Mouse (Mus musculus): ENCODE measurements around the gene Cbll1. TPM values are rescaled to one million over a fixed set of nuclear protein-coding genes. Genes with fewer than 3 reads are reported as not detected.
A peak's percentile ranks its signal among the peaks of the same experiment; 100 is the strongest.

The Cbll1 gene
- total RNA-seq (2021), result 10 to 100 TPM; 22.5 to 22.6 TPM

DNA sequence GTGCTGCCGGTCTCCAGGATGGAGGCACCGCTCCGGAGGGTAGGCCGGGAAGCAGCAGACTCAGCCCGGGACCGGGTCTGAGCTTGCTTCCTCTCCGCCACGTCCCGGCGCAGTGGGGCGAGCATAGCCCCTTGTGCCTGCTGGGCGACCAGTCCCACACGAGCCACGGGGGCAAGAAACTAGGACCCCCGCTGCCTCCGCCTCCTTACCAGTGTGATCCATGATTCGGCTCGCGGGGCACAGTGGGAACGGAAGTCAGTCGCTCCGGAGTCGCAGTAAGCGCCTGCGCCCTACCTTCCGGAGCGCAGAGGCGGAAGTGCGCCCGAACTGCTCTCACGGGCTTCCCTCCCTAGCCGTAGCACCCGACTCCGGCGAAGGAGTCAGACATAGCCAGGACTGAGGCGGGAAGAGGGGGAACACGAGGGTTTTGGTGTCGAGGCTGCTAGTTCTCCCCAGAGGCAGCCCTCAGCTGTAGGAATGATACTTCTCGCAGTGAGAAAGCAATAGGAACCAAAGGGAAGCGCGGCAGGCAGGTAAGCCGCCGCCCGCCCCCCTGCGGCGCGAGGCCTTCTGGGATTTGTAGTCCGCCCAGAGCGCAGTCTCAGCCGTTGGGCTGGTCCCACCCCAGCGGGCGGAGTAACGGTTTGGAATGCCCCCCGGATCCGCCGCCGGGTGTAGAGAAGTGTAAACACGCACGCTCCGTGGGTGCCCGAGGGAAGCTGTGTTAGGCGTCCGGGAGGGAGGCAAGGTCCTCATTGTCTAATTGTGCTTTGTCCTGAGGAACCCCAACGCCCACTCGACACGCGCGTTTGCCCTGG is at the start of gene Cbll1:
Cbll1 (minus strand) TSS at position 303 of the 818 bp plus-strand sequence.
- intact Hi-C loops (cut with DNase I), result loop anchor here (5.0 to 10.0 kb wide), 3 partner anchors 125 to 208 kb away; partner anchors contain the start of genes Cog5 and Dus4l

DNA sequence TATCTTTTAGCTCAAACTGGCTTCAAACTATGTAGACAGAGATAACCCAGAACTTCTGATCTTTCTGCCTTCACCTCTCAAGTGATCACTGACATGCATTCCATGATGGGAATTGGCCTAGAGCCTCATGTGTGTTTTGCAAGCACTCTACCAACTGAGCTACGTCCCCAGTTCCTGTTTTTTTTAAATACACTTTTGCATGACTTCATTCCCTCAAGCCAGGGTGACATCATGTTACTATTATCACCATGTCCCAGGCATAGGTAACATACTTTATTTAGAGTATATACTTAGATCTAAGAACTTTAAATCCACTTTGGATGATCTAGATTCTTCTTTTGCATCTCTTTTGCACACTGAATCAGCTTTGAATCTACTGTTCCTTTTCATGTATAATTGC is 46.6 kb upstream of the Cbll1 start:
- no peak for DNase-seq (ENCODE audit: extremely low spot score in 1 of 2, low spot score in 2 of 2)

More for the DNA sequence above, at the start of gene Cbll1:
- peak; percentile 92 to 97 for DNase-seq (ENCODE audit: extremely low spot score in 1 of 2, low spot score in 2 of 2)

DNA sequence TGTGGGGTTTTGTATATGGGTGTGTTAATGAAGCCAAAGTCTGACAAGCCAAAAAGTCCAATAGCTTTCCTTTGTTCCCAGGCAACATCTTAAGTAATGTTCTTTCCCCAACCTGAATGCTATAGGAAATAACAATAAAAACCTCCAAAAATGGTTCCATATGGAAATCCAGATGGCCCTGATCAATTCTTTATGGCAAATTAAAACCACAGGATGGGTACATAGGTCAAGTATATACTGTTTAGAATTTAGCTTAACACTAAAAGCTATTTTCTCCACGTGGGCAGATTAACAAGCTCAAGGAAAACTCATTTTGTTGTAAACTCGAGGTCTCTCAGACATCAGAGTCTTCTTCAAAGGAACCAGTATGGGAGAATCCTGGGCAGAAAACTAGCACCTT is 45.8 kb upstream of the Cbll1 start:
- intact Hi-C loops (cut with DNase I), result no loop called here
- no peak for DNase-seq (ENCODE audit: extremely low spot score in 1 of 2, low spot score in 2 of 2)

More for the DNA sequence above, 46.6 kb upstream of the Cbll1 start:
- intact Hi-C loops (cut with DNase I), result no loop called here

DNA sequence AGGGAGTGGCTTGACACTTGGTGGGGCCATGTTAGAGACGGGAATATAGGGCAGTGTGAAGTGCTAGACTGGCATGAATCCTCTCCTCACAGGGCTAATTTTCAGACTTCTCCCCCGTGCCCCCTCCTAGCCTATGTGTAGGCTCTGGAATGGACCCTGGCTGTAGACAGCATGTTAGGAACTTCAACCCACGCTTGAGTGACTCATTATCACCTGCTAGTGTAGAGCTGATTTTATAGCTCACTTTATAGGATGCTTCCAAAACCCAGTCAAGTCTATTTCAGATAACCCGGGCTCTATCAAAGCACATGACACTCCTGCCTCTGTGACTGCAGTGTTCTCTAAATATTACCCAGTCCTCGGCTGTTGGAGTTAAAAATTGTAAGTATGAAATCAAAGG is 42.1 kb upstream of the Cbll1 start:
- DNase-seq (ENCODE audit: extremely low spot score in 1 of 2, low spot score in 2 of 2), result no peak
- intact Hi-C loops (cut with DNase I), result no loop called here

DNA sequence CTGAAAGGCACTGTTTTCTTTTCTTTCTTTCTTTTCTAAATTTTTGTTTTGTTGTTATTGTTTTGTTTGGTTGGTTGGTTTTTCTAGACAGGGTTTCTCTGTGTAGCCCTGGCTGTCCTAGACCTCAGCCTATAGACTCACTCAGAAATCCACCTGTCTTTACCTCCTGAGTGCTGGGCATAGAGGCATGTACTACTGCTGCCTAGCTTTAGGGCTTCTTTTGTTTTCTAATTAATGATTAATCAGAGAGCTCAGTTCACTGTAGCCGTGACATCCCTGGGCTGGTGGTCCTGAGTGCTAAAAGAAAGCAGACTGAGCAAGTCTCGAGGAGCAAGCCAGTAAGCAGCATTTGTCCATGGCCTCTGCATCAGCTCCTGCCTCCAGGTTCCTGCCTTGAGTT is 40.4 kb upstream of the Cbll1 start:
- intact Hi-C loops (cut with DNase I), result no loop called here
- no peak for DNase-seq (ENCODE audit: extremely low spot score in 1 of 2, low spot score in 2 of 2)

DNA sequence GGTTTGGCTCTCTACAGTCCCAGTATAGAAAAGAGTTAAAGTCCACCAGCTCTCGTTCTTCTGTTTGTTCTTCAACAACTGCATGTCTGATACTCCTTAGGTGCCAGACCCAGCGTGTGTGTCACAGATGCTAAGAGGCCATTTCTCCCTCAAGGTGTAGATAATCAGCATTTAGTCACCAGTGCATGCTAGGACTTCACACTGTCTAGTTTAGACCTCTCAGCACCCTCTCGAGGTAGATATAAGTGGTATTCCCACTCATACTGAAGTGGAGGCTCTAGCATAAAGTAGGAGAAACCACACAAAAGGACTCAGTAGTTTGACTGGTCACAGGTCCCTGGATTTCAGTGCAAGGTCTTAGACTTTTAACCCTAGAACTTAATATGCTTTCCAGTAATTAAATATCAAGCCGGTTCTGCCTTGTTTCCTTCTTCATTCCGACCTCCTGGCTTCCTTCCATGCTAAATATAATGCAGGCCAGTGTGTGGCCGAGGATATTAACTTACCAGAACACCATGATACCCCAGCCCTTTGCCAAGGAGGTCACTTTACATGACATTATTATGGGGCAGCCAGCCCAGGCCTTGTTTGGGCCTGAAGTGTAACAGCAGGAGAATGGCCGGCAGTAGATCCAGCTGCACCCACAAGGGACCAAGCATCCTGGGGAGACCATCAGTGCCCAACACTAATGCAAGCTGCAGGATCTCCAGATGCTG is 38.3 kb upstream of the Cbll1 start:
- intact Hi-C loops (cut with DNase I), result no loop called here
- DNase-seq (ENCODE audit: extremely low spot score in 1 of 2, low spot score in 2 of 2), result no peak

DNA sequence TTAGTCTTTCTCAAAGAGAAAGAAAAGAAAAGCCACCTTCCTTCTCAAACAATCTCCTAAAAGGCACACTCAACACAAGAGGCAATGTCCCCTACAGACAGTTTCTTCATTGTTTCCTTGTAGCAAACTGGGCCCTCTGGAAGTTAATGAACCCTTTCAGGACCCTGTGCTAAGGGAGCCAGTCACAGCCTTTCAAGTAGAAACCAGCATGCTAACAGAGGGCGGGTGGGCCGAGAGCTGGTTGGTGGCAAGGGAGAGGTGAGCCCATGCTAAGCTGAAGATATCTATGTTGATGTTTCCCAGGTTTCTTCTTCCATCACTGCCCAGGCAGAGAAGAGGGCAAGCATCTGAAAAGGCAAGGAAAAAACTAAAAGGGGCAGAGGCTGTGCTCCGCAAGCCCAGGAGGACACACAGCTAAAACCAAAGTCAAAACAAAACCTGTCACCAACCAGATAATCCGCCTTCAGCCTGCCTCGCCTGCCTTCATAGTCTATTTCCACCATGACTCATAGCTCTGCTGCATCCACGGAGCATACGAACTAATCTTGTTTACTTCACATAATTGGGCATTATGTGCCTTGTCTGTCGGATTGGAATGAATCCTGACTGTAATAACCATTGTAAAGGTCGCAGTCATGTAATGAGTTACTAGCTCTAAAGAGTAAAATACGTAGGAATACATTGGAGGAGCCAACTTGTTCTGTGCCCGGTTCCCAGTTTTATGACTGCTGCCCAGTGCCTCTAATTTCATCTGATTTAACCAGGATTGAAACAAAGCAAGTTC is 34.8 kb upstream of the Cbll1 start:
- DNase-seq (ENCODE audit: extremely low spot score in 1 of 2, low spot score in 2 of 2), result no peak
- intact Hi-C loops (cut with DNase I), result no loop called here

DNA sequence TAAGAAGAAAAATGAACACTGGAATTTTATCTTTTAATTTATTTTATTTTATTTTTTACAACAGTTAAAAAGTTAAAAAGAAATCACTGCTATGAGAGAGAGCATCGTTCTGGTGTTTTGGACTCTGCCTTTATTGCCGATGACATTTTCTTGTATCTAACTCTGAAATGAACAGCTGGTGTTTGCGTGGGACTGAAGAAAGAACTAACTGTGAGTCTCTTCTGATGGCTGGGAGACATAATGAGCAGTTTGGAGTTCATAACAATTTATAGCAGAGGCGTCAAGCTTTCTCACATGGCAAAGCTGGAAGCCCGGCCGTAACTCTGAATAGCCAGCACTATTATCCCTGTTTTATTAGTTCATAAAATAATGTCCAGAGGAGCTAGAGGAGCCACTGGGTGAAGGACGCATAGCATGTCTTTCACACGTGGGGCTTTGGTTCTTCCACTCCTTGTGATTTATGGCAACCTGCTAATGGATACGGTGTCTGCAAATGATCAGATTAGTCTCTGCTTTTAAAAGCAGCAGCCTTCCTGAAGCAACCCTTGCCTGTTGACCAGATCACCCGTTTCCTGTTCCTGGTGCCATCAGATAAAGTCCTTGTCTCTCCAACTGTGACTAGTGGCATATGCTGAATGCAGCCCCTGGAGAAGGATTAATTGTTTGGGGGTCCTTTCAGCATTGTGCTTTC is 33.9 kb upstream of the Cbll1 start:
- intact Hi-C loops (cut with DNase I), result no loop called here
- DNase-seq (ENCODE audit: extremely low spot score in 1 of 2, low spot score in 2 of 2), result no peak

DNA sequence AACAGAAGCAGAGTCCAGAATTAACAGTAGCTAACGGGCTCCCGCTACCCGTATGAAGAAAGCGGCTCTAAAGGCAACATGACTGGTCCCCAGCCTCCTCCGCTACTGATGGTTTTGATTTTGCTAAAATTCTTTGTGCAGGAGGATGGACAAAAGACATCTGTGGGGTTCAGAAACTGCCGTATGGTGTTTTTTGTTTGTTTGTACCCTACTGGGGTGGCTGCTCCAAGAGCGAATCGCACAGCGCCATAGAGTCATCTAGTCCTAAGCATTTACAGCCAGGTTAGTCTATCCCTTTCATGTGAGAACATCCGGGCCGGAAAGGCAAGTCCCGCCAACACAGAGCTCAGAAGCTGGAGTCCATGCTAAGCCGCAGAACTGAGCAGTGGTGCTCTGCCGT is 32.6 kb upstream of the Cbll1 start:
- intact Hi-C loops (cut with DNase I), result no loop called here
- no peak for DNase-seq (ENCODE audit: extremely low spot score in 1 of 2, low spot score in 2 of 2)

DNA sequence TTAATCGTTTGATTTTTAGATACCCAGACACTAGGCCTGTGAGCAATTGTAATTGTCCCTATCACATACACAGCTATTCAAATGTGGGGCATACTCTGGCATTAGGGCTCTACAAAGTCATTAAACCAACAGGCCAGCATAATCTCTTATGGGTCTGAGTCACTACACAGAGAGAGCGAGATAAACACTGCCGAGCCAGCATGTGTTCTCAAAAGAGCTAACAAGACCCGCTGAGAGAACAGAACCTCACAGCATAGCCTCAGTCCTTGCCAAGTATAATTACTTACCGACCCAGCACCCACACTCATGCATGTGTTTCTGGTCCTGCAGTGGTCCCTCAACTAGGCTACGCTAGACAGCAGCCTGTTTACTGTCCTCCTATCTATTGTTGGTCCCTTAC is 28.0 kb upstream of the Cbll1 start:
- DNase-seq (ENCODE audit: extremely low spot score in 1 of 2, low spot score in 2 of 2), result no peak
- intact Hi-C loops (cut with DNase I), result no loop called here

DNA sequence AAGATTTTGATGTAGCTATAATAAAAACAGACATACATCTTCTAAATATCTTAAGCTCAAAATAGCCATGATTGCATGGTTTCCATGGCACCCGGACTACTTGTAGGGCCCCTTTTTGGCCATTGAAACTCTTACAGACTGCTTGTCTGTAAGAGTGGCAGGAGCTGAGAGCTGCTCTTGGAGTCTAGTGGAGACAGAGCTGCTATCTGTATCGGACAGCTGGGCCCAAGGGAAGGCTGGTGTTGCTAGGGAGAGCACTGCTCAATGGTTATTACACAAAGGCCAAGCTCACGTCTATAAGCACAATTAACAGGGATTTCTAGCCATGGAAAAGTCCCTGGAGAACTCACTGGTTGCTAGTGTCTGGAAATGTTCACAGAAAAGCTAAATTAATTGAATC is 22.0 kb upstream of the Cbll1 start:
- DNase-seq (ENCODE audit: extremely low spot score in 1 of 2, low spot score in 2 of 2), result peak in 1 of 2 experiments; percentile 59

DNA sequence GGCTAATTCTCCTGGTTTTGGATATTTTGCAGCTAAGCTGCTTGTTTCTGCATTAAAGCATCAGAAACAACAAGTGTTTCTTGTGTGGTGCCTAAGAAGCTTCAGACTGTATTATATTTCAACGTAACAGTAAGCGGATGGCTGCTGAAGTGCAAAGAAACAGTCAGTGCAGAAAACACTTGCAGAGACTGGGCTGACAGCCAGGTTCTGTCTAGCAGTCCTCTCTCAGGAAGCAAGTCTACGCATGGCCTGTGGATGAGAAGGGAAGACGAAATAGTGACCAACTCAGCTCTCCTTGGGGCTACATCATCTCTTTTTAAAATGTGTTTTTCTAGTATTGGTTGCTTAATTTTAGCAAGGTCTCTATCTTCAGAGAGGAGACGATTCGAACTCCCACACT is 20.7 kb upstream of the Cbll1 start:
- DNase-seq (ENCODE audit: extremely low spot score in 1 of 2, low spot score in 2 of 2), result peak; percentile 33 to 62
- intact Hi-C loops (cut with DNase I), result no loop called here

More for the DNA sequence above, 22.0 kb upstream of the Cbll1 start:
- intact Hi-C loops (cut with DNase I), result no loop called here

DNA sequence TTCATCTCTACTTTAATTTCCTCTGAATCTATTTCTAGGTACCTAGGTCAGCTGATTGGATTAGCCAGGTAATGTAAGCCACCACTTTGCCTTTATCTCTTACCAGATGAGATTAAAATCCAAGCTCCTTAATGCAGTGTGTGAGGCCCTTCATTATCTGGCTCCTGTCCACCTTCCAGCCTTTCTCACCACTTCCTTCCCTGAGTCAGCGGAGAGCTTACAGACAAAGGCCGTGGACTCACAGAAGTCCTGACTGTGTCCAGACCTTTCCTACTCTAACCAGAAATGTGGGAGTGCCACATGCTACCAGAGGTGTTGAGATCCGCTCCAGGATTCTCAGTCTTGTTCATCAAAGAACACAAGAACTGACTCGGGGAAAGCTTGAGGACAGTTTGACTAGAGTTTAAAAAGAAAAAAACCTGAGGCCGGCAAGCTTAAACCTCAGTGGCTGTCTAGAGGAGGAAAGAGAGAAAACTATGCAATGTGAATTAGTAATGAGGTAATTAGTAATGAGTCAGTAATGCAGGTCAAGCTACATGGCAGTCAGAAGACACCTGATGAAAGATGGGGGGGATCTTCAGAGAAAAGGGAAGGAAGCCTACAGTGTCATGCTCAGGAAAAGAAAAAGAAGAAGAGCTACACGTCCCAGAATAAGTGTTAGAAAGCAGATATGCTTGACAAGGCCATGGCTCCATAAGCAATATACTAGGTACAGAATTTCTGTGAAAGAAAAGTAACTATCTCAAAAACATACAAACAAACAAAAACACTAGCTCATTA is 14.5 kb upstream of the Cbll1 start:
- intact Hi-C loops (cut with DNase I), result no loop called here

DNA sequence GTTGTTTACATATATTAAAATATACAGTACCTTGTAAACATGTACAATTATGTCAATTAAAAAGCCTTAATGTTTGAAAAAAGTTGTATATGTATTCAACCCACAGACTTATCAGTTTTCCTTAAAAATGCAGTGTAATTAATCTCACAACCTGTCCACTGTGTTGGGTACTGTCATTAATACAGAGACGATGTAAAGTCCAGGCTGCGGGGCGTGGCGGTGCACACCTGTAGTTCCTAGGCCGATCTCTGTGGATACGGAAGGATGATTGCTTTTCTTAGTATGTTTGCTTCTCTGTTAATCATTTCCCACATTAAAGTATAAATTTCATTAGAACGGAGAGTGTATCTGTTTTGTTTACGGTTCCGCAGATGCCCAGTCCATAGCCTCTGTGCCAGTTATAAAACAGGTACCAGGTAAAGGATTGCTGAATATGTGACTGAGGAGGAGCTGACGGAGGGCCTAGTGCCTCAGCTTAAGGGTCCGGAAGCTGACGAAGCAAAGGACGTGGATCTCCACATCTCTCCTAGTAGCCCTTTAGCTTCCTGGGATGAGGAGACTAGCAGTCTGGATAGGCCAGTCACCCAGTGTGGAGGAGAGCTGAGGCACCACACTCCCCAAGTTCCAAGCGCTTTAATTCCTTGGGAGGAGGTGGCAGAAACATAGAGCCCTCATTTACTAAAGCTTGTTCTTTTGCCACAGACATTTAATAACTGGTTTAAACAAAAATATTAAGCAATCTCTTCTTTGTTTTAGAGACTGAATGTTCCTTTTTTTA is 13.4 kb upstream of the Cbll1 start:
- intact Hi-C loops (cut with DNase I), result no loop called here
- no peak for DNase-seq (ENCODE audit: extremely low spot score in 1 of 2, low spot score in 2 of 2)

More for the DNA sequence above, 14.5 kb upstream of the Cbll1 start:
- DNase-seq (ENCODE audit: extremely low spot score in 1 of 2, low spot score in 2 of 2), result no peak

DNA sequence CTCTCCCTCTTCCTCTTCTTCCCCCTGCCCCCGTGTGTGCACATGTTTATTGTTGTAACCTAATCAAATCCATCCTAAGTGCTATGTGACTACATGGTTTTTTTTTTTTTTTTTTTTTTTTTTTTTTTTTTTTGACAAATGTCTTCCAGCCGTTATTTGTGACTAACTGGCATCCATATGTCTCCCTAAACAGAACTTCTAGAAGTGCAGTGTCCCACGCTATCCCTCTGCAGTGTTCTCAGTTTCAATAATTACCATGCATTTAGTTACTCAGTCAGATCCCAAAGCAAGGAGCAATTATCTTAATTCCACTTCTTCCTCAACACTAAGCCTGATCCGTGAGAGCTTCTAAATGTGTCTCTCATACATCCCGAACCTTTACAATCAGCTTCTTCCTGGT is 11.8 kb upstream of the Cbll1 start:
- intact Hi-C loops (cut with DNase I), result no loop called here
- no peak for DNase-seq (ENCODE audit: extremely low spot score in 1 of 2, low spot score in 2 of 2)

DNA sequence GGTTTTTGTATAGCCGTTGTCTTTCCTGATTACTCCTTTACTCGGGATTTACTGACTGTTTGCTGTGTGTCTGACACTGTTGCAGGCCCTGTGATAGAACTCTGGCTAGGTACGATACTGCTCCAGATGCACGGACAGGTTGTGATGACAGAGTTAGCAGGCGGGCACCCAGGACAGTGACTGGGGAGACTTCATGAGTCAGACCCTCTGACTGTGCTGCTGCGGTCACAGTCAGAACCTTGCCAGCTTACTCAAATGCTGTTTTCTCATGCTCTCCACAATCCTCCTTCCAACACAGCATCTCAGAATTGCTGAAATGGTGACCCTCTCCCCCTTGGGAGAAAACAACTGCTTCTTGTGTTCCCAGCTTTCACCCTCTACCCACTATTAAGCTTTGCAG is 9.1 kb upstream of the Cbll1 start:
- intact Hi-C loops (cut with DNase I), result loop anchor here (5.0 to 10.0 kb wide), 2 partner anchors 146 to 414 kb away; partner anchors contain the start of genes Cog5 and Dus4l
- DNase-seq (ENCODE audit: extremely low spot score in 1 of 2, low spot score in 2 of 2), result no peak

DNA sequence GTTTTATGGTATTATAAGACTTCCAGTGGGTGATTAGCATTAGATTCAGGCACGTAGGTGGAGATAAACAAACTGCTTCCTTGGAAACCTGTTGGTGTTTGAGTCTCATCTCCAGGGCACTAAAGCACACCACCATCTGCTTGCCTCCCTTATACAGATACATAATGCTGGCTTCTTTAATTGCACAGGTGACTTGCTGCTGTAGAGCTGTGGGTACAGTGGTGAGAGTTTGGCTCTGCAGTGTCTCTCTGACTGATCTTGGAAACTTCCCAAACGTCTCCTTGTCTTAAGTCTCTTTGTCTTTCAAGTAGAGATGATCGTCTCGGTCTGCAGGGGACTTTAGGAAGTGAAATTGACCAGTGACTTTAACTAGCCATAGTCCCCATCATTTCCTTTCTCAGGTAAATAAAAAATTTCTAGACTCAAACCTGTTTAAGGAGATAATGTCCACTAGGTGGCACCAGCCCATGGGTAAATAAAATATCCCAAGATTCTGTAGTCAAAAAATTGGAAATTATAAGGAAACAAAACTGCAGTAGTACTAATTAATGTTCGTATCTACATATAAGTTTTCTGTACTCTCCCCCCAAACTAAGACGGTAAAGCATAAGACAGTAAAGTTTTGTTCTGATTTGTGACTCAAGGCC is 8.4 kb upstream of the Cbll1 start:
- intact Hi-C loops (cut with DNase I), result loop anchor here (5.0 to 10.0 kb wide), 2 partner anchors 147 to 414 kb away; partner anchors contain the start of genes Cog5 and Dus4l
- DNase-seq (ENCODE audit: extremely low spot score in 1 of 2, low spot score in 2 of 2), result no peak
